Mouse (Mus musculus): ENCODE data around the gene Klf2.

Klf2 gene

GRCm38 (mm10) chr8:72318801-72319322 lies at the start of gene Klf2:
TSS of gene Klf2 (plus strand) at chr8:72319033.
- peak; percentile 99 to 100 for DNase-seq (ENCODE audit: low spot score in 2 of 2)

GRCm38 (mm10) chr8:72270606-72271005 lies 48.2 kb upstream of the Klf2 start:
- peak in 1 of 2 experiments; percentile 75 for DNase-seq (ENCODE audit: low spot score in 2 of 2)

GRCm38 (mm10) chr8:72271051-72271660 lies 47.7 kb upstream of the Klf2 start:
- no peak for DNase-seq (ENCODE audit: low spot score in 2 of 2)

GRCm38 (mm10) chr8:72271691-72272090 lies 47.1 kb upstream of the Klf2 start:
- no peak for DNase-seq (ENCODE audit: low spot score in 2 of 2)

GRCm38 (mm10) chr8:72272361-72272760 lies 46.5 kb upstream of the Klf2 start:
- DNase-seq (ENCODE audit: low spot score in 2 of 2): peak; percentile 76 to 83

- no peak for DNase-seq (ENCODE audit: low spot score in 2 of 2)
These were observed 45.6 kb upstream of the Klf2 start for GRCm38 (mm10) chr8:72273111-72273770.

GRCm38 (mm10) chr8:72273807-72274206 lies 45.0 kb upstream of the Klf2 start:
- DNase-seq (ENCODE audit: low spot score in 2 of 2): peak in 1 of 2 experiments; percentile 73

- peak; percentile 51 to 65 for DNase-seq (ENCODE audit: low spot score in 2 of 2)
These were observed 41.6 kb upstream of the Klf2 start for GRCm38 (mm10) chr8:72277244-72277643.

- peak; percentile 60 to 80 for DNase-seq (ENCODE audit: low spot score in 2 of 2)
These were observed 39.7 kb upstream of the Klf2 start for GRCm38 (mm10) chr8:72279151-72279550.

- DNase-seq (ENCODE audit: low spot score in 2 of 2): no peak
These were observed 37.2 kb upstream of the Klf2 start for GRCm38 (mm10) chr8:72281634-72282033.

- DNase-seq (ENCODE audit: low spot score in 2 of 2): no peak
These were observed 33.5 kb upstream of the Klf2 start for GRCm38 (mm10) chr8:72285285-72285684.

GRCm38 (mm10) chr8:72289051-72289450 lies 29.8 kb upstream of the Klf2 start:
- no peak for DNase-seq (ENCODE audit: low spot score in 2 of 2)

- DNase-seq (ENCODE audit: low spot score in 2 of 2): peak in 1 of 2 experiments; percentile 27
These were observed 27.7 kb upstream of the Klf2 start for GRCm38 (mm10) chr8:72291104-72291503.

- DNase-seq (ENCODE audit: low spot score in 2 of 2): no peak
These were observed 25.5 kb upstream of the Klf2 start for GRCm38 (mm10) chr8:72293309-72293708.

GRCm38 (mm10) chr8:72295125-72295524 lies 23.7 kb upstream of the Klf2 start:
- DNase-seq (ENCODE audit: low spot score in 2 of 2): no peak

GRCm38 (mm10) chr8:72295679-72296078 lies 23.2 kb upstream of the Klf2 start:
- peak; percentile 72 to 75 for DNase-seq (ENCODE audit: low spot score in 2 of 2)

- DNase-seq (ENCODE audit: low spot score in 2 of 2): no peak
These were observed 22.3 kb upstream of the Klf2 start for GRCm38 (mm10) chr8:72296561-72296960.

- no peak for DNase-seq (ENCODE audit: low spot score in 2 of 2)
These were observed 19.9 kb upstream of the Klf2 start for GRCm38 (mm10) chr8:72298928-72299327.

- DNase-seq (ENCODE audit: low spot score in 2 of 2): no peak
These were observed 18.0 kb upstream of the Klf2 start for GRCm38 (mm10) chr8:72300654-72301400.

- no peak for DNase-seq (ENCODE audit: low spot score in 2 of 2)
These were observed 17.3 kb upstream of the Klf2 start for GRCm38 (mm10) chr8:72301497-72301896.

- DNase-seq (ENCODE audit: low spot score in 2 of 2): no peak
These were observed 15.7 kb upstream of the Klf2 start for GRCm38 (mm10) chr8:72302986-72303612.

- DNase-seq (ENCODE audit: low spot score in 2 of 2): peak in 1 of 2 experiments; percentile 32
These were observed 15.2 kb upstream of the Klf2 start for GRCm38 (mm10) chr8:72303633-72304032.
